Mouse (Mus musculus) yolk sac, embryonic 10.5 days (tissue): ENCODE measurements at regions not wholly inside any gene's neighbourhood (a gene's known extent, or its start where the extent isn't known, plus 50 kb on each side); places are given as distances from the start of the nearest gene placed in this dataset.

Experiments
- DNase-seq: peaks from one replicate; pipeline ENCODE4 v3.0.0-alpha.2; 2017; ENCODE audit warnings: low spot score

- DNase-seq = no peak
Measured at GRCm38 (mm10) chr3:23127134-23127533, 1050.7 kb downstream of the Tbl1xr1 start.

- DNase-seq = no peak
Measured at GRCm38 (mm10) chr3:23135551-23135950, 1059.1 kb downstream of the Tbl1xr1 start.

DNA sequence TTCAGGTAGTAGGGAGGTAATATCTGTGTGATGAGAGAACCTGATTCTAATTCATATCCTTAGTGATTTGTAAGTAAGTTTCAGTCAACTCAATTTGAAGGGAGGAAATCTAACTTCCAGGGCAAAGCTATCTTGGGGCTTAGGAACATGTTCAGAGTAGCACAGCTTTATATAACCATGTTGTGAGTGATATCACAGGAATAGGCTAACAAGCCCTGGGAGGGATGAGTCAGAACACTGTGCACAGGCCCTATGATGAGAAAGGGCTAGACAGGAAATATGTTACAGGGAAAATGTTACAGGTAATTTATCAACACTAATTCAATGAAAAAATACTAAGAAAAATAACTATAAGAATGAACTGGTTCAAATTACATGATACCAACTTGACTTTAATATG is 1062.5 kb downstream of the Tbl1xr1 start:
- no peak for DNase-seq

- DNase-seq = no peak
Measured at GRCm38 (mm10) chr3:23164828-23165450, 1088.5 kb downstream of the Tbl1xr1 start.

DNA sequence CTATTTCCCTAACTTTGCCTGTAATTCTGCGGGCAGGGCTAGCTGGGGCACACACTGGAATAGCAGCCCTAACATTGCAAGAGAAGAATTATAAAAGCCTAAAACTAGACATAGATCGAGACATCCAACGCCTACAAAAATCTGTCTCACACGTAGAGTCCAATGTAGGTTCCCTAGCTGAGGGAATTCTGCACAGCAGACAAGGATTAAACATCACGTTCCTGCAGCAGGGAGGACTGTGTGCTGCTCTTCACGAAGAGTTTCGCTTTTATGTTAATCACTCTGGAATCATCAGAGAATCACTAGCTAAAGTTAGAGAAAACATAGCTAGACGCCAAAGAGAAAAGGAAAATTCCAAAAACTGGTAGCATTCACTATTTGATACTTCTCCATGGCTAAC is 1106.9 kb downstream of the Tbl1xr1 start:
- DNase-seq = no peak

- no peak for DNase-seq
Measured at GRCm38 (mm10) chr3:23188479-23188878, 1112.0 kb downstream of the Tbl1xr1 start.

DNA sequence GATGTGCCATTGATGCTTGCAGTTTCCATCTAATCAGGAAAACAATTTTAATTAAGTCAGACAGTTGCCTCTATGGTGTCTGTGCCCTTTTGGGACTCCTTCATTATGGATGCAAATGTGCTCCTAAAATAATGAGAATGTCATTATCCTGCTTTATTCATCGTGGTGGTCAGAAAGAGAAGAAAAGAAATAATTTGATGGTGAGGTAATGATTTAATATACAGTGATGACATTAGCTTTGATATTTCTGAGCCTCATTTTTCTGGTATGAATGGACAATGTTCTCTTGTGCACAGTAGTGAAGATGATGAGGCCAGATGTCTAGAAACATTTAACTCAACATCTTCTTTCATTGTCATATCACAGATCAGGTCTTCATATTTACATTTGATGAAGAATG is 1123.6 kb downstream of the Tbl1xr1 start:
- DNase-seq = no peak

GRCm38 (mm10) chr3:23214427-23214826 is 1138.0 kb downstream of the Tbl1xr1 start:
- DNase-seq = no peak

GRCm38 (mm10) chr3:23216754-23217153 is 1140.3 kb downstream of the Tbl1xr1 start:
- DNase-seq = no peak

DNA sequence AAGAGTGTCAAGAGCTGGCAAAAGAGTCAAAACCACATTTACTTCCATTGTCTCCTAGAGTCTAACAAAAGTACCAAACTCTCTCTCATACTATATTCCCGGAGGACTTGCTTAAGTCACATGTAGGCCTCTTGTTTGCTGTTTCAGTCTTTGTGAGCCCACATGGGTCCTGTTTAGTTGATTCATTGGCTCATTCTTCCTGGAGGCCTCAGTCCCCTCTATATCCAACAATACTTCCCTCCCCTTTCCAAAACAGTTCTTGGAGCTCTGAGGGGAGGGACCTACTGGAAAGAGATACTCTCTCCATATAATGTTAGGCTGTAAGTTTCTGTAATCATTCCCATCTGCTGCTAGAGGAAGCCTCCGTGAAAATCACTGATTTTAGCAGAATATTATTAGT is 1171.8 kb downstream of the Tbl1xr1 start:
- no peak for DNase-seq

DNA sequence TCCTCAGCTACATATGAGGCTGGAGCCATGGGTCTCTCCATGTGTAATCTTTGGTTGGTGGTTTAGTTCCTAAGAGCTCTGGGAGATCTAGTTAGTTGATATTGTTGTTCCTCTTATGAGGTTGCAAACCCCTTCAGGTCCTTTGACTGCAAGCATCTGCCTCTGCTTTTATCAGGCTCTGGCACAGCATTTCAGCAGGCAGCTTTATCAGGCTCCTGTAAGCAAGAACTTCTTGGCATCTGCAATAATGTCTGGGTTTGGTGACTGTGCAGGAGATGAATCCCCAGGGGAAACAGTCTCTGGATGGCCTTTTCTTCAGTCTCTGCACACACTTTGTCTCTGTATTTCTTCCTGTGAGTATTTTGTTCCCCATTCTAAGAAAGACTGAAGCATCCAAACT is 1175.7 kb downstream of the Tbl1xr1 start:
- no peak for DNase-seq

- no peak for DNase-seq
Measured at GRCm38 (mm10) chr3:23298818-23299217, 1222.4 kb downstream of the Tbl1xr1 start.

- DNase-seq = no peak
Measured at GRCm38 (mm10) chr3:23334216-23334615, 1257.8 kb downstream of the Tbl1xr1 start.

DNA sequence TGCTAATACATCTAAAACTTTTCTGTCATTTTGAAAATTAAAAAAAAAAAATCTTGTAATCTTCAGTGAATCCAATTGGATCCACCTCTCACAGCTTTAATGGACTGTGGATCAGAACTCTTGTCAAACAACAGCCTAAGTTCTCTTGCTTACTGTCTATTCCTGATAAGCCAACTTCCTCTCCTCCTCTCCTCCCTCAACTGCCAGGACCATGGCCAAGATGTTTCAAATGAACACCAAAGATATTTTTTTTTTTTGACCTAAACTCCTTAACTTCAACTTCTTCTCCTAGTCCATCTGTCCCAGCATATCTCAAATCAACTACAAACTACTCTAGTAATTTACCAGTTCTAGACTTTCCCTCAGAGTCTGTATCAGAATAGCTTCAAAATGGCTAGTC is 1258.5 kb downstream of the Tbl1xr1 start:
- no peak for DNase-seq

- no peak for DNase-seq
Measured at GRCm38 (mm10) chr3:23374341-23374740, 1297.9 kb downstream of the Tbl1xr1 start.

DNA sequence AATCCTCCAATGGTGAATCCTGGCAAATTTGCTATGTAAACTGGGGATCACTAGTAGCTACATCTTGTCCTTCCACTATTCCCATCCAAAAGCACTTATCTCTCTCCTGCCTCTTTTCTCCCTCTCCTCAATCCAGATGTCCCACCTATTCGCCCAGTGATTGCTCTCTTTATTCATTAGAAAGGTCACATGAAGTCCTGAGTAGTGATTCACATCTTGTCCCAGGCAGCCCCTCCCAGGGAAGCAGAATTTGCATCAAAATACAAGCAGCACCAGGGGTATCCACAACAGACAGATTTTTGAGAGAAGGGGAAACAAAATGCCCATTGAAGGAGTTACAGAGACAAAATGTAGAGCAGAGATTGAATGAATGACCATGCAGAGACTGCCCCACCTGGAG is 1328.4 kb downstream of the Tbl1xr1 start:
- DNase-seq = no peak

DNA sequence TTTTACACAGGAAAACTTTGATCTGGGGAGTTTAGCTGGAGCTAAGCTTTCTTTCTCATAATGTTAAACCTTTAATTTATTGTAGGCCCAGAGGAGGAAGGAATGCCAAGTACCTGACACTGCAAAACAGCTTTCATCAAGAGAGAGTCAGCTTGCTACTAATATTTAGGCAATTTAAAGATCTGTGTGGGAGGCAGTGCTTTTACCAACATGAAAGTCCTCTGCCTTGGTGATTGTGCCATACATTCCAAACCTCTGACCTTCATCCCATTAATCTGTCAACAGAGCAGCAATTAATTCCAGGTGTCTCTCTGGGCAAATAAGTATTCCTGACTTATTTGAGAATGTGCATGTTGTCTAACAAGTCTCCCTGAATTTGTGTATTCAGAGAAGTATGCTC is 1333.0 kb downstream of the Tbl1xr1 start:
- peak; percentile 6 for DNase-seq

DNA sequence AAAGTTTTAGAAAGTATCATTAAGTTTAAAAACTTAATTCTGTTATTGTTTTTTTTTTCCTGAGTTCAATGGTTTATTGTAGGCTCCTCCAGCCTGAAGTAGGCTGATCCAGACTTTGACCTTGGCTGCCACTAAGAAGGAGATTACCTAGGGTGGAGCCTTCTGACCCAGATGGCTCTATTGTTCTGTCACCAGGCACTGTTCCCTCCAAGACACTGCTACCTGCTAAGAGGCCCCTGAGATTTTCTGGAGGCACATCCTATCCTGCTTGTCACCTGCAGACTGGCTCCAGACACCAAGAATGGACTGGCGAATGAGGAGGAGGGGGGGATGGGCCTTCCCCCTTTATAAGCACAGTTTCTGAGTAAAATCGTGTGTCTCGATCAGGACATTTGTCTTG is 1350.5 kb downstream of the Tbl1xr1 start:
- no peak for DNase-seq

GRCm38 (mm10) chr3:23435016-23435415 is 1358.6 kb downstream of the Tbl1xr1 start:
- no peak for DNase-seq

- DNase-seq = no peak
Measured at GRCm38 (mm10) chr3:23457720-23458119, 1381.3 kb downstream of the Tbl1xr1 start.

DNA sequence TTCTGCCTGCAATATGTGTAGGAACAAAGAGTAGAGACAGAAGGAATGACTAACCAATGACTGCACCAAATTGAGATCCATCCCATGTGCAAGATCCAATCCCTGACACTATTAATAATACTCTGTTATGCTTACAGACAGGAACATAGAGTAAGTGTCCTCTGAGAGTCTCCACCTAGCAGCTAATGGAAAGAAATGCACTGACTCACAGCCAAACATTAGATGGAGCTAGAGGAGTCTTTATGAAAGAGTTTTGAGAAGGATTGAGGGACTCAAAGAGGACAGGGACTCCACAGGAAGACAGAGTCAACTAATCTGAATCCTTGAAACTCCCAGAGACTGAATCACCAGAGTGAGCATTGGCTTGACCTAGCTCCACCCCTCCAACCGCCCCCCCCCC is 1423.4 kb downstream of the Tbl1xr1 start:
- no peak for DNase-seq

DNA sequence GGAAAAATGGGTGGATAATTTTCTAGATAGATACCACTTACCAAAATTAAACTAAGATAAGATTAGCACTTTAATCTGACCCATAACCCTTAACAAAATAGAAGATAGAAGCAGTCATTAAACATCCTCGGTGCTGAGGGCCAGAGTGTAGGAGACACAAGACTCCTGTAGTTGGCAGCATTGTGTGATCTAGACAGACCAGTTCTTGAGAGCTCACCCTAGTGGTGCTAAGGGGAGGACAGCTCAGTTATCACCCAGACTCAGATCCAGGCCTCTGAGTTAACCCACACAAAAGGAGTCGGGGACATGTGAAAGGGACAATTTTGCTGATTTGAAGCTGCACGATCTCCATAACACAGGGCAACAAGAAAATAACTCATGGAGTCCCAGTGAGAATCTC is 1471.1 kb downstream of the Tbl1xr1 start:
- DNase-seq = no peak

- DNase-seq = no peak
Measured at GRCm38 (mm10) chr3:23564340-23564739, 1487.9 kb downstream of the Tbl1xr1 start.

GRCm38 (mm10) chr3:23568806-23569205 is 1492.4 kb downstream of the Tbl1xr1 start:
- no peak for DNase-seq
